Mouse (Mus musculus) stomach, postnatal 0 days (tissue): ENCODE measurements around the gene Bnc2.

Source experiments
- CTCF ChIP-seq: IDR thresholded peaks from 2 replicates; pipeline ENCODE4 v1.5.1; 2016; ENCODE audit warnings: antibody characterized with exemption, low read depth, mild to moderate bottlenecking, moderate library complexity
- EP300 ChIP-seq: optimal IDR thresholded peaks from 2 replicates; pipeline ENCODE3; 2016; ENCODE audit warnings: antibody characterized with exemption

- TF ChIP-seq CTCF (no peak), EP300 (no peak)
Measured at GRCm38 (mm10) chr4:84229189-84229960, 445.7 kb downstream of the Bnc2 start.
